Mouse (Mus musculus): ENCODE measurements around the gene Abcc4. TPM values are rescaled to one million over a fixed set of nuclear protein-coding genes. Genes with fewer than 3 reads are reported as not detected.

The Abcc4 gene
- polyA plus RNA-seq, 1 experiment from 2014 or later, result 2.8 TPM

GRCm38 (mm10) chr14:118572688-118573245 lies 133.3 kb downstream of the Abcc4 start:
- 83% methylated on average over 9 of the region's 9 CpGs for WGBS
- no peak overlapping the region for H3K27ac ChIP-seq

GRCm38 (mm10) chr14:118569586-118569985 lies 136.4 kb downstream of the Abcc4 start:
- H3K36me3 ChIP-seq, result no peaks in the 10 kb centered on the region
- H3K27me3 ChIP-seq (ENCODE audit: insufficient read depth, poor library complexity, severe bottlenecking), result 0 out of 2 replicates have a peak, but pooled peaks cover 4% of the 10 kb centered on the region
- no peak overlapping the region for H3K4me3 ChIP-seq
- no peak overlapping the region for H3K27ac ChIP-seq
- peaks cover 8% of the 10 kb centered on the region for H3K4me1 ChIP-seq (replicated peaks)
- DNase-seq (ENCODE audit: low spot score), result no peak
- 91% methylated on average over 13 of the region's 13 CpGs for WGBS
- no peaks in the 10 kb centered on the region for H3K9me3 ChIP-seq

More at GRCm38 (mm10) chr14:118572688-118573245, 133.3 kb downstream of the Abcc4 start:
- peaks cover 3% of the 10 kb centered on the region; the same call in 1 of the 2 replicates for H3K9me3 ChIP-seq
- 0 out of 2 replicates have a peak, but pooled peaks cover 4% of the 10 kb centered on the region for H3K27me3 ChIP-seq (ENCODE audit: insufficient read depth, poor library complexity, severe bottlenecking)
- no peak for DNase-seq (ENCODE audit: low spot score)
- H3K4me3 ChIP-seq, result no peak overlapping the region
- no peaks in the 10 kb centered on the region for H3K36me3 ChIP-seq
- H3K4me1 ChIP-seq (replicated peaks), result no peaks in the 10 kb centered on the region; the same call in 1 of the 2 replicates

DNA sequence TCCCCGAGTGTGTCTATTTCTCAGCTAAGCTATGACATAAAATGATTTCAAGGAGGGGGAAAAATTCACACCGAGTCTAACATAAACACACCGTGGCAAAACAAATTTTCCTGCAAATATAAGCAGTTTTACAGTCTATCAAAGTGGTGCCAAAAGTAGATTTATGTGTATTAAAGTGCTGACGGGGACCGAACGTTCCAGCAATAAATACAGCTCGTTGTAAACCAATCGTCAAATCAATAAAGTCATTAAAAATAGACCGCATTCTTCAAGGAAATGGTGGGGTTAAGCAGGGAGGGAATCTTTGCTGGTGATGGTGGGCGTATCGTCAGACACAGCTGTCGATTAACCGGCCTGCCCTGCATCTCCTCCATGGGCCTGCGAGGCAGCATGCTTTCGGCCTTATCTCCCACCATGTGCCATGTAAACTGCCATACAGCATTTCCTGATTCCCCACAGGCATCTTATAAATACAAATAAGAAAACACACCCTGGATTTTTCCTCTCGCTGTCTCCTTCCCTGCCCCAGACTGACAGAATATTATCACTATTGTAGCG lies 137.8 kb downstream of the Abcc4 start:
- peaks cover 8% of the 10 kb centered on the region for H3K4me1 ChIP-seq (replicated peaks)
- DNase-seq (ENCODE audit: low spot score), result no peak
- H3K27ac ChIP-seq, result no peak overlapping the region
- H3K27me3 ChIP-seq (ENCODE audit: insufficient read depth, poor library complexity, severe bottlenecking), result 0 out of 2 replicates have a peak, but pooled peaks cover 13% of the 10 kb centered on the region
- no peaks in the 10 kb centered on the region for H3K9me3 ChIP-seq
- no peaks in the 10 kb centered on the region for H3K36me3 ChIP-seq
- no peak overlapping the region for H3K4me3 ChIP-seq
- 84% methylated on average over 17 of the region's 17 CpGs for WGBS

GRCm38 (mm10) chr14:118566809-118567208 lies 139.2 kb downstream of the Abcc4 start:
- H3K36me3 ChIP-seq, result no peaks in the 10 kb centered on the region
- 0 out of 2 replicates have a peak overlapping the region, but pooled peaks have one; percentile 36 for H3K27ac ChIP-seq
- DNase-seq (ENCODE audit: low spot score), result no peak
- H3K9me3 ChIP-seq, result no peaks in the 10 kb centered on the region
- H3K4me1 ChIP-seq (replicated peaks), result peaks cover 8% of the 10 kb centered on the region; the same call in 1 of the 2 replicates
- WGBS, result 89% methylated on average over 5 of the region's 5 CpGs
- no peak overlapping the region for H3K4me3 ChIP-seq
- H3K27me3 ChIP-seq (ENCODE audit: insufficient read depth, poor library complexity, severe bottlenecking), result 0 out of 2 replicates have a peak, but pooled peaks cover 14% of the 10 kb centered on the region

DNA sequence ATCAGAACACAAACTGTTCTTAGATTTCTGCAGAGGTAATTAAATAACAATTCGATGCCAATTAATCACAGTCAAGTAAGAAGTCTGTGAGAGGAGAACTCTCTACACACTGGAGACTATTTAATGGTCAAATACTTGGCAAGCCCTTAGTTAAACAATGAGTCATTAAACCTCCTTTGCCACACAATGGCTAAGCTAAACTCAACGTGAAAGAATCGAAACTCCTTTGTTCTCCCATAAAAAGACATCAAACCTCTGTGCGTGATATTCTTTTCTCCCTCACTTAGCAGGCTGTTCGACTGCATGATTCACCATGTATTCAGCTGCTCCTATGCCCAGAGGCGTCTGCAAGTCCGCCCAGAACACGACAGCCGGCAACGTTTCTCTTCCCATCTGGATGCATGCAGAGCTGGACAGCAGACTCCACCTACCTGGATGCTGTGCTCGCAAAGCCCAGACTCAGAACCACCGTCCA lies 139.8 kb downstream of the Abcc4 start:
- Histone ChIP-seq H3K4me3 (no peak overlapping the region), H3K27me3 (ENCODE audit: insufficient read depth, poor library complexity, severe bottlenecking) (0 out of 2 replicates have a peak, but pooled peaks cover 14% of the 10 kb centered on the region), H3K4me1 (replicated peaks) (peaks cover 8% of the 10 kb centered on the region; the same call in 1 of the 2 replicates), H3K27ac (0 out of 2 replicates have a peak overlapping the region, but pooled peaks have one; percentile 36), H3K36me3 (no peaks in the 10 kb centered on the region), H3K9me3 (no peaks in the 10 kb centered on the region)
- DNase-seq (ENCODE audit: low spot score), result no peak
- 43% methylated on average over 12 of the region's 12 CpGs for WGBS

- H3K9me3 ChIP-seq, result no peaks in the 10 kb centered on the region
- no peaks in the 10 kb centered on the region for H3K36me3 ChIP-seq
- H3K4me3 ChIP-seq, result no peak overlapping the region
- H3K27ac ChIP-seq, result no peak overlapping the region
- WGBS, result 94% methylated on average over 5 of the region's 5 CpGs
- peaks cover 8% of the 10 kb centered on the region; the same call in 1 of the 2 replicates for H3K4me1 ChIP-seq (replicated peaks)
- 0 out of 2 replicates have a peak, but pooled peaks cover 14% of the 10 kb centered on the region for H3K27me3 ChIP-seq (ENCODE audit: insufficient read depth, poor library complexity, severe bottlenecking)
- no peak for DNase-seq (ENCODE audit: low spot score)
Measured at GRCm38 (mm10) chr14:118565696-118566095, 140.3 kb downstream of the Abcc4 start.

- Histone ChIP-seq H3K27ac (no peak overlapping the region), H3K27me3 (ENCODE audit: insufficient read depth, poor library complexity, severe bottlenecking) (0 out of 2 replicates have a peak, but pooled peaks cover 9% of the 10 kb centered on the region), H3K4me1 (replicated peaks) (peaks cover 8% of the 10 kb centered on the region; the same call in 1 of the 2 replicates), H3K36me3 (no peaks in the 10 kb centered on the region), H3K4me3 (no peak overlapping the region), H3K9me3 (no peaks in the 10 kb centered on the region)
- no peak for DNase-seq (ENCODE audit: low spot score)
- WGBS, result 92% methylated on average over 8 of the region's 8 CpGs
Measured at GRCm38 (mm10) chr14:118563570-118563969, 142.4 kb downstream of the Abcc4 start.

DNA sequence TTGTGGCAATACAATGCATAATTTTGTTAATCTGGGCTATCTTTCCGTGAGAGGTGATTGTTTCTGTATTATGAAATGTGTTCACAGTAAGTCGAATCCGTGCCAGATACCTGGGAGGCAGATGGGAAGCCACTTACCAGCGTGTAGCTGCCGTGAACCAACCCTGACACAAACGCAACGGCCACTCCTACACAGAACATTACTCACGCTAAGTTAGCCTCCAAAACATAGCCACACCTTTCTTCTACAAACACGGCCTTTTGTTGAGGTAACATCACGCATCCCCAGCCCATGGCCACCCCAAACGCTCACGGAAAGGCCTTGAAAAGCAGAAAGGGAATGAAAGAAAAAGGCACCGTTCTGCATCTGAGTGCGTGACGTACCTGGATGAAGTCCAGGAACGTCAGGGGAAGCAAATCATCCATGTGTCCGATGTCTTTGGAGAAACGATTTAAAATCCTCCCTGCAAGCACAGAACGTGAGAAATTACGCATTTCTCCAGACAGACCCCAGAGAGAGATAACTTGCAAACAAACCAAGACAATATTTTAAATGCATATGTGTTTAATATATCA lies 153.0 kb downstream of the Abcc4 start:
- Histone ChIP-seq H3K36me3 (no peaks in the 10 kb centered on the region), H3K27me3 (ENCODE audit: insufficient read depth, poor library complexity, severe bottlenecking) (peaks cover 25% of the 10 kb centered on the region), H3K27ac (no peak overlapping the region), H3K9me3 (no peaks in the 10 kb centered on the region), H3K4me3 (no peak overlapping the region), H3K4me1 (replicated peaks) (peaks cover 26% of the 10 kb centered on the region)
- WGBS, result 89% methylated on average over 20 of the region's 20 CpGs
- DNase-seq (ENCODE audit: low spot score), result no peak

DNA sequence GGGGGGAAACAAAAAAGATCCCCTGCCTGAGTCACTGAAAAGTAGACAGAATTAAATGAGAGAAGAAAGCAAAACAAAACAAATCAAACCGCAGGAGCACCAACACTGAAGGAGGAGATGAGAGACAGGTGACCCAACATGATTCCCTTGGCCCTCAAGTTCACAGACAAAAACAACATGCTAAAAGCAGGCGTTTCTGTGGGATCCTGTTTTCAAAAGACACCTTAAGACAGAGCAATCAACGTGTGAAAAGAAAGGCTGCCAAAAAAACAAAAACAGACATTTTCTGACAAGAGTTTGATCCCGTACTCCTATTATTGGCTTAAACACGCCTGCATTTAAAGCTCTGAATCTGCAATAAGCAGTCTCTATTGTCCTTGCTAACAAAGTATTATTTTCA lies 153.6 kb downstream of the Abcc4 start:
- Histone ChIP-seq H3K4me1 (replicated peaks) (peaks cover 26% of the 10 kb centered on the region), H3K27ac (peak overlapping the region; percentile 62), H3K4me3 (no peak overlapping the region), H3K27me3 (ENCODE audit: insufficient read depth, poor library complexity, severe bottlenecking) (peaks cover 30% of the 10 kb centered on the region), H3K9me3 (0 out of 2 replicates have a peak, but pooled peaks cover 3% of the 10 kb centered on the region), H3K36me3 (no peaks in the 10 kb centered on the region)
- no peak for DNase-seq (ENCODE audit: low spot score)
- 37% methylated on average over 5 of the region's 5 CpGs for WGBS

DNA sequence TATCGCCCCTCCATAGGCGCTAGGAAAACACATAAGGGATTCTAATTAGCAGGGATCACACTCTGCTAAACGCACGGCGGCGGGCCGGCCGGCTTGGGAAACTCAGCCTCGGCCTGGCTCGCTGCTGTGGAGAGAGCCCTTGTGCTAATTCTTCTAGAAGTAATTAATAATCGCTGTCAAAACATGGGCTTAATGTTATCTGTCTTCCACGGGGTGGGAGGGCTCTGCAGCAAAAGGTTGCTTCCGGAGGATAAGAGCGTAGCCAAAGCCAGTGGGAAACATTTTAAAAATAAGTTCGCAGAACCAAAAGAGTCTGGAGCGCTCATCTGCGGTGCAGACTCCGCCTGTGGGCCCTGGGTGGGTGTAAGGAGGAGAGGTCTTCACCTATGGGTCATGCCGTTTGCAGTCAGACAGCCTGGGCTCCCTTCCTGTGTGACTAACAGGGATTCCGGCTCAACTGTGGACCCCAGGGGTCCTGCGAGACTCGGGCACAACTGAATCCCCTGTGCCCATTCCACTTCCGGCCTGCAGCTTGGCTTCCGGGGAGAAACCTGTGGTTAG lies 154.2 kb downstream of the Abcc4 start:
- H3K36me3 ChIP-seq, result no peaks in the 10 kb centered on the region
- peak overlapping the region; percentile 22 for H3K4me3 ChIP-seq
- 0 out of 2 replicates have a peak, but pooled peaks cover 6% of the 10 kb centered on the region for H3K9me3 ChIP-seq
- 21% methylated on average over 24 of the region's 24 CpGs for WGBS
- H3K4me1 ChIP-seq (replicated peaks), result peaks cover 26% of the 10 kb centered on the region
- H3K27me3 ChIP-seq (ENCODE audit: insufficient read depth, poor library complexity, severe bottlenecking), result peaks cover 36% of the 10 kb centered on the region
- peak; percentile 44 for DNase-seq (ENCODE audit: low spot score)
- peak overlapping the region; percentile 62 for H3K27ac ChIP-seq

- no peak for DNase-seq (ENCODE audit: low spot score)
- H3K9me3 ChIP-seq, result 0 out of 2 replicates have a peak, but pooled peaks cover 6% of the 10 kb centered on the region
- peak overlapping the region; percentile 22 for H3K4me3 ChIP-seq
- H3K27me3 ChIP-seq (ENCODE audit: insufficient read depth, poor library complexity, severe bottlenecking), result peaks cover 41% of the 10 kb centered on the region
- 51% methylated on average over 18 of the region's 18 CpGs for WGBS
- H3K27ac ChIP-seq, result peak overlapping the region; percentile 62; the same call in 1 of the 2 replicates
- H3K4me1 ChIP-seq (replicated peaks), result peaks cover 27% of the 10 kb centered on the region
- no peaks in the 10 kb centered on the region for H3K36me3 ChIP-seq
Measured at GRCm38 (mm10) chr14:118551061-118551724, 154.8 kb downstream of the Abcc4 start.

GRCm38 (mm10) chr14:118544493-118544892 lies 161.5 kb downstream of the Abcc4 start:
- Histone ChIP-seq H3K4me1 (replicated peaks) (peaks cover 28% of the 10 kb centered on the region), H3K27ac (no peak overlapping the region), H3K36me3 (no peaks in the 10 kb centered on the region), H3K27me3 (ENCODE audit: insufficient read depth, poor library complexity, severe bottlenecking) (peaks cover 37% of the 10 kb centered on the region), H3K4me3 (no peak overlapping the region), H3K9me3 (0 out of 2 replicates have a peak, but pooled peaks cover 6% of the 10 kb centered on the region)
- DNase-seq (ENCODE audit: low spot score), result no peak
- 89% methylated on average over 6 of the region's 6 CpGs for WGBS

Measured in hindbrain, embryonic 10.5 days (tissue).